Mouse (Mus musculus) monocyte, adult 2 months (primary cell): ENCODE data around the gene Rps6kc1.

Source experiments
- DNase-seq, 2 experiments: peaks; one replicate each; pipeline ENCODE4 v3.0.0; 2022; ENCODE audit warnings: low spot score in 2 of 2, low read depth in 1 of 2

Rps6kc1 gene

GRCm38 (mm10) chr1:190767621-190768020 lies 143.9 kb downstream of the Rps6kc1 start:
- no peak for DNase-seq

- no peak for DNase-seq
Measured at GRCm38 (mm10) chr1:190766800-190767199, 144.8 kb downstream of the Rps6kc1 start.

GRCm38 (mm10) chr1:190763756-190764155 lies 147.8 kb downstream of the Rps6kc1 start:
- DNase-seq: no peak

DNA sequence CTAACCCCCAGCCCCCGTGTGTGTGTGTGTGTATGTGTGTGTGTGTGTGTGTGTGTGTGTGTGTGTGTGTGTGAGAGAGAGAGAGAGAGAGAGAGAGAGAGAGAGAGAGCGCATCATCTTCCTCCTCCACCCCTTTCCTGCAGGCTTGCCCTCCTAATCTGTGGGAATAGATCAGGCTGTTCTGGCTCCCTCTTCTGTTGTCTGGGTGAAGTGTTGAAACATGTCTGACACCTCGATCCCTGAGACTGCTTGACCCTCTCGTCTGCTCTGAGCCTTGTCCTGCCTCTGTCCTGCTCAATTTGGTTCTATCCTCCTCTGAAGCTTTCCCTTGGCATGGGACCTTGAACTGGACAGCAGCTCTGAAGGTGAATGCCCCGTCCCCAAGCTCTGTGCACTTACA lies 149.8 kb downstream of the Rps6kc1 start:
- no peak for DNase-seq

- DNase-seq: no peak
Measured at GRCm38 (mm10) chr1:190757899-190758298, 153.7 kb downstream of the Rps6kc1 start.

- no peak for DNase-seq
Measured at GRCm38 (mm10) chr1:190751794-190752570, 159.6 kb downstream of the Rps6kc1 start.

- DNase-seq: no peak
Measured at GRCm38 (mm10) chr1:190748937-190749336, 162.6 kb downstream of the Rps6kc1 start.

- DNase-seq: no peak
Measured at GRCm38 (mm10) chr1:190741421-190741820, 170.1 kb downstream of the Rps6kc1 start.

DNA sequence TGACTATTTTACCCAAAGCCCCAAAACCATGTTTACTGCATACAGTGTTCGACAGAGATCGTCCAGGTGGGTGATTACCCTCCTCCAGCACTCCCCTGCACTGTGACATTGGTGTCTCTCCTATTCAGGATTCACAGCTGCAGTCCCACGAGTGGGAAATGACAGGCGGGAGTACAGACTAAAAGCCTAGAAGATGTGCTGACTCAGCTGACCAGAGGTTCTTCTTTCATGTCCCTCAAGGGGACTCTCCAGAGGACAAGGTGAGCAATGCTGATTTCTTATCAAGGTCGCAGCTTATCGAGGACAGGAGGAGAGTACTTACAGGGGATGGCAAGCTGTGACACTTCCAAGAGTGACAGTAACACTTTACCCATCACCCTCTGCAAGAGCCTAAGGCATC lies 178.8 kb downstream of the Rps6kc1 start:
- DNase-seq: no peak

DNA sequence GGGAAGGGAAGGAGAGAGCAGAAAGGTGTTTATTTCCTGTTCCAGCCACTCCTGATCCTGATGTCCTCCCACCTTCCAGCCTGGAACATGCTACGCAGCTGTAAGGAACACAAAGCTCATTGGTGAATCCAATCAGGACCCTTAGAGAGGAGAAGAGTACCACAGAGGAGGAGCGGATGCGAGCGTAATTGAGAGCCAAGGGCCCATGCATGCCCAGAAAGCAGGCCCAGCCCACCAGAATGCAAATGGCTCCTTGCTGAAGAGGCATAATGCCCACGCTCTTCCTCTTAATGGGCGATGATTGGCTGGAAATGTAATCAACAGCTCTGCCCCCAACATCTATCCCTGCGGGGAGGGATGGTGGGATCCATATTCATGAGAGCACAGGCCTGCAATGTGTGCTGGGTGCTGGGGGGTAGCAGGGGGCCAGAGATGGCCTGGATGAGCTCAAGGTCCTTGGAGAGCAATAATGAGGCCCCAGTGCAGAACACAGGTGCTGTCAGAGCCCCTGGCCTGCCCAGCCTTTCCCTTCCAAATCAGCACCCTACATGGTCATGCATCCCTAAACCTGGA lies 182.0 kb downstream of the Rps6kc1 start:
- DNase-seq: no peak

DNA sequence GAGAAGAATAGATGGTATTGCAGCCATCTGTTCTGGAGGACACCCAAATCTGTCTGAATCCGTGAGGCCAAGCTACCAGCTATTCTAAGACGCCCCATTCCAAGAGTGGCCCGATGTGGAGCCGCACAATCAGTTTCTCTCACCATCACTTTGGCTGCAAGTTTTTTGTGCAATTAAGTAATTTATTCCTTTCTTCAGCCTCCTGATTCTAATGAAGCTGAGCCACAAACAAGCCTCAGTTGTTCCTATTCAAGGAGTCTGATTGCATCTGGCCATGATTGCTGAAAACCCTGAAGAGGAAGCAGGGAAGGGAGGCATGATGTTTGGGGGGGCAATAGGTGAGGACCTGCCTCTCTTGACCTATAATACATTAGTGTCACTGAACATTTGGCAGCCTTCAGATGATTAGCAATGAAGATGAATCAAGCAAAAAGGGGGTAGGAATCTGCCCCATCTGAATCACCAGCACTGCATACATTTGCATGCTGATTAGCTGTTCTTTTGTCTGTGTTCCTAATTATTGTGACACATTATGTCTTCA lies 183.4 kb downstream of the Rps6kc1 start:
- no peak for DNase-seq

- DNase-seq: no peak
Measured at GRCm38 (mm10) chr1:190727385-190727784, 184.2 kb downstream of the Rps6kc1 start.

DNA sequence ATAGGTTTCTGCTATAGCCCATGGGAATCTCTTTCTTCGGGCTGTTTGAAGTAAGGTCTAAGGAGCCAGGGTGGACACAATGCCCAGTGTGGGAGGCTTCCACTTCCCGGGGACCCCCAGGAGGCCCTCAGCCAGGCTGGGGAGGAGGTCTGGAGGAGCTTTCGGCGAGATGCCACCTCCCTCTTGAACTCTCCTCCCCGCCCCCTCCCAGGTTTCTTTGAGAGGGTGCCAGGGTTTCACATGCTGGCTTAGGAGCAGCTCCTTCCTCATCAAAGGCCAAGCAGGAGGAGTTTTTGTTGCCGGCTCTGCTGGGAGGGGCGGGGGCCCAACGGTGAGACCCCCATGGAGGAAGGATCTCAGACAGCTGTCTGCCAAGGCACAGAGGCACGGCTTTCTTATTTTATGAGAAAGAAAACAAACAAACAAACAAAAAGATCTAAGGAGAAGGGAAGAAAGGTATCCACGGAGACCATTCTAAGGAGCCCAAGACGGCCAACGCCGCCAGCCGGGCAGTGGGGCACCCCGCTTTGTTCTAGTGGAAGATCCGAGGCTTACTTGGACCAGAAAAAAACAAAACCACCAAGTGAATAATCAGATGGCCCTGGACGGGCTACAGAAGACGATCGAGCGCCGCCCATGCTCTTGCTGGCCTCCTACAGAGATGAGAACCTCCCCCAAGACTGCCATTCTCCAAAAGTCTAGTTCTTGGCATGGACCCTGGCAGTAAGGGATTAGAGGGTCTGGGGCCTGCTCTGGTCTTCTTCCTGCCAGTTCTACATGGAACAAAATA lies 186.8 kb downstream of the Rps6kc1 start:
- DNase-seq: no peak

- DNase-seq: no peak
Measured at GRCm38 (mm10) chr1:190723926-190724430, 187.6 kb downstream of the Rps6kc1 start.

- no peak for DNase-seq
Measured at GRCm38 (mm10) chr1:190713848-190714247, 197.7 kb downstream of the Rps6kc1 start.

DNA sequence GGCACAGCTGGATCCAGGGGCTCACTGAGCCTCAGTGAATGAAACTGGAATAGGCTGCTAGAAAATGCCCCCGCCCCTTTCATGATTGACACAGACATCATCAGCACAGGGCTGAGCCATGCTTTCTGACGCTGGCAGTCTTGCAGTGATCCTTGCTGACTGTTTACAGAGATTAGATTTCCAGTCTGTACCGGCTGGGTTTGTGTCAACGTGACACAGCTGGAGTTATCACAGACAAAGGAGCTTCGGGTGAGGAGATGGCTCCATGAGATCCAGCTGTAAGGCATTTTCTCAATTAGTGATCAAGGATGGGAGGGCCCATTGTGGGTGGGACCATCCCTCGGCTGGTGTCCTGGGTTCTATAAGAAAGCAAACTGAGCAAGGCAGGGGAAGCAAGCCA lies 214.0 kb downstream of the Rps6kc1 start:
- no peak for DNase-seq

DNA sequence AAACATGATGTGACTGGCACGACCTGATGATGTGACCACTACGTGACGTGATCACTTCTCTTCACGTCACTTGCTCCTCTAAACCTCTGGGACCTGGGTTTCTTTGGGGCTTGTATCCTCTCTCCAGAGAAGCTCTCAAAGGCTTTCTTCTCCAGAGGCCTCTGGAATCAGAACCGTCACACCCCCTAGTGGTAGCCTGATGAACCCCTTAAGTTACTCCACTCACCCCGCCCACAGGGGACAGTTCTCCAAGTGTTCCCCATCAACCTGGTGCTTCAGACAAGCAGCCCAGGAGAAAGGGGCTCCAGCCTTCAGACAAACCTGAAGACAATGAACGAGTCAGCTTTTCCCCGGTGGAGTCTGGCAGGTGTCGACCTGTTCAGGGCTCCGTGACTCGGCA lies 216.0 kb downstream of the Rps6kc1 start:
- DNase-seq: no peak

DNA sequence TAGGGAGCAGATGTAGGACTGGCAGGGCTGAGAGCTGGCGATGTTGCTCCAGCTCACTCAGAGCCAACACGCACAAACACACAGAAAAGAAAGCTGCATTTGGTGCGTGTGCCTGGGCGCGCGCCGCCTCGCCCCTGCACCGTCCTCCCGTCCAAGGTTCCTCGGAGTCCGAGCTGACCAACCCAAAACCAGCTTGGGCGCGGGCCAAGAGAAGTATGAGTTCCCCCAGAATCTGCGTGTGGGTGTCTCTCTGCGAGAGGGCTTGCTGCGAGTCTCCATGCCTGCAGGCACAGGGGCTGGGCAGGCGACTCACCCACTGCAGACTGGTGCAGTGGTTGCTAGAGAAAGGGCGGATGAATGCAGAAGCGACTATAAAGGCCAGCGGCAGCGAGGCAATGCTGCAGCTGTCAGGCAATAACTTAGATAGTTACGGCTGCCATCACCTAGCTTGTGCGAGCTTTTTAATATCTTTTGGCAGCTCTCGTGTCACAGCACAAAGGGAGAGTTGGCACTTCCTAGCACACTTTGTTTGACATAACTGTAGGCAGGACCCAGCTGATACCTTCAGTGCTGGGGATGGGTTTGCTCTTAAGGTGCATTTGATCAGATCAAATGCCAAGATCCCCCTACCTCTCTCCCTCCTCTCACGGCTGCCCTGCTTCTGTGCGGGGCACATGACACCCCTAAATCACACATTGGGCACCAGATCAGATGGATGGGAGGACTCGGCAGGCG lies 220.9 kb downstream of the Rps6kc1 start:
- DNase-seq: no peak

DNA sequence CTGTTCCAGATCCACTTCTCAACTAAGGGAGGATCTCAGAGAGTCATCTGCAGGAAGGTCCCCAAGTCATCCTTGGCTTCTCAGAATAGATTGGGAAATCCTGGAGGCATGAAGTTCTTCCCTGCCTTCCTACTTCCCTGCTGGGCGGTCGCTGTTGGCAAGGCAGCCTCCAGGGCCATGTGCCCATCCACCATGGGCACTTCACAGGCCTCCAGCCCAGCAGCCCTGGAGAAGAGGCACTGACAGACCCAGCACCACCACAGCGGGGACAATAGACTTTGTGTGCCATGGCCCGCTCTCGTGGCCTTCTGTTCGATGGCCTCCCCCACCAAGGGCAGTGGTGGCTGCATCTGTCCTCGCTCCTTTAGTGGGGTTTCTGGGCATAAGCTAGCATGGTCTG lies 228.5 kb downstream of the Rps6kc1 start:
- no peak for DNase-seq

- no peak for DNase-seq
Measured at GRCm38 (mm10) chr1:190682021-190682926, 229.3 kb downstream of the Rps6kc1 start.
